Mouse (Mus musculus) kidney, embryonic 15.5 days (tissue): Measurements from ENCODE around the gene Gm20379. TPM values are rescaled to one million over a fixed set of nuclear protein-coding genes. Genes with fewer than 3 reads are reported as not detected.

Source experiments
- ATAC-seq: fragments of 200-750 bp; cut with Nextera tagmentation; replicated peaks from 2 replicates; pipeline ENCODE4 v1.8.0; 2017; ENCODE audit warnings: moderate TSS enrichment; ENCODE audit not compliant: low FRiP score
- H3K27ac ChIP-seq: fragments of 300-500 bp; sonication (generic); 2 replicates; pipeline ENCODE4 v1.5.1; 2015; ENCODE audit warnings: mild to moderate bottlenecking, inconsistent platforms
- H3K27me3 ChIP-seq: fragments of 300-500 bp; sonication (generic); 2 replicates; pipeline ENCODE4 v1.6.1; 2015; ENCODE audit warnings: inconsistent platforms
- H3K36me3 ChIP-seq: fragments of 300-500 bp; sonication (generic); 2 replicates; pipeline ENCODE4 v1.6.1; 2015; ENCODE audit warnings: inconsistent platforms
- H3K4me1 ChIP-seq: fragments of 300-500 bp; sonication (generic); 2 replicates; pipeline ENCODE4 v1.6.1; 2015; ENCODE audit warnings: inconsistent platforms
- H3K4me2 ChIP-seq: fragments of 300-500 bp; sonication (generic); 2 replicates; pipeline ENCODE4 v1.6.1; 2015; ENCODE audit warnings: moderate library complexity, mild to moderate bottlenecking, inconsistent platforms
- H3K4me3 ChIP-seq: fragments of 300-500 bp; sonication (generic); replicated peaks from 2 replicates; pipeline ENCODE4 v1.5.1; 2015; ENCODE audit warnings: mild to moderate bottlenecking, inconsistent platforms
- H3K9ac ChIP-seq: fragments of 300-500 bp; sonication (generic); 2 replicates; pipeline ENCODE4 v1.6.1; 2015; ENCODE audit warnings: mild to moderate bottlenecking, inconsistent platforms
- H3K9me3 ChIP-seq: fragments of 300-500 bp; sonication (generic); replicated peaks from 2 replicates; pipeline ENCODE4 v1.6.1; 2016; ENCODE audit warnings: inconsistent platforms
- WGBS: fragments of 180-500 bp; shearing (Covaris S2); methylation state at CpG from one replicate; pipeline ENCODE4 v1.1.7; 2015; ENCODE audit warnings: mixed read lengths; 5-methylcytosine and 5-hydroxymethylcytosine counted together
- polyA plus RNA-seq: library from polyadenylated mRNA; unstranded; fragments of >200 nt; fragmentation: Nextera tagmentation; extraction: Ambion mirVana; gene quantifications from 2 replicates; pipeline ENCODE4 v1.2.1, GENCODE M21; 2015

Gene Gm20379
- polyA plus RNA-seq, 1 experiment from 2014 or later = 1.4 TPM

DNA sequence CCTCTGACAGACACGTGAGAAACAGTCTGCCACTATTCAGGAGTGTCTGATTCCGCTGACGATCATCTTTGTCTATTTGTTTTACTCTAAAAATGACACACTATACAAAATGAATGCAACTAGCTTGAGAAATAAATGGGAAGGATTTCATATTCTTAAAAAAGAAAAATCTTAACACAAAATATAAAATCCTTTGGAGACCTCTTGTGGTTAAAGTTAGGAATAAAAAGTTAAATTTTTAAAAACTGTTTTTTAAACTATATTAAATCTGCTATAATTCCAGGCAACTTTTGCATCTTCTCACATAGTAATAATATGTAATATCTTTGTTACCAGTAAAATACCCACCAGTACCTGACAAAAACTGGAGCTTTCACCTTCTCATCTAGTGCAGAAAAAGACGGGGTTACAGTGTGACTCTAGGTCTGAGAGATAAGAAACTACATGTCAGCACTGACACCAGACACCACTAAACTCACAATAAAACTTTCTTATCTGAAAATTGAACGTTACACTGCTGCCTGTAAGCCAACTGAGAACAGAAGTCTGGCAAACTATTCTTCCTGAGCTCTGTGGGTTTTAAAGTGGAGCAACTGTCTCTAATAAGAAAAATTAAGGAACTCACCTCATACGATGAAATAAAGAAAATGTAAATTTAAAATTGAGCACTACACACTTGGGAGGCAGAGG lies 32.1 kb downstream of the Gm20379 start:
- ATAC-seq = no peak
- WGBS = 81% methylated on average over 6 of the region's 6 CpGs

DNA sequence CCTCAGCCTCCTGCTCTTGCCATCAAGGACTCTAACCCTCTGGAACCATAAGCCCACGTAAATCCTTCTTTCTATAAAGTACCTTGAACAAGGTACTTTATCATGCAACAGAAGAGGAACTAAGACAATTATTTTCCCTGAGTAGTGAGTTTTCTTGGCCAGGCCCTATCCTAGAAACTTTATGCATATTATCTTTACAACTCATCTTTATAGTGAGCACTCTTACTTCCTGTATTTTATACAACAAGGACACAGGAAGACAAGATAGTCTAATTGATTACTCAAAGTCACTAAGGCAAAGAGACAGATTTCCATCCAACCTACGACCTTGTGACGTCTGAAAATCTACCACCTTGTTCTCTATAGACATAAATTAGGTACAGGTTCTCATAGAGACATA lies 34.0 kb downstream of the Gm20379 start:
- peaks cover 53% of the 10 kb centered on the region for H3K36me3 ChIP-seq
- WGBS = 76% methylated on average over 3 of the region's 3 CpGs
- H3K27me3 ChIP-seq = no peaks in the 10 kb centered on the region
- H3K9ac ChIP-seq = no peak overlapping the region
- no peak overlapping the region for H3K4me3 ChIP-seq
- no peaks in the 10 kb centered on the region for H3K4me1 ChIP-seq
- no peak overlapping the region for H3K4me2 ChIP-seq
- no peak for ATAC-seq
- no peaks in the 10 kb centered on the region for H3K9me3 ChIP-seq
- no peak overlapping the region for H3K27ac ChIP-seq

More for the DNA sequence above, 32.1 kb downstream of the Gm20379 start:
- H3K9ac ChIP-seq = no peak overlapping the region
- no peaks in the 10 kb centered on the region for H3K9me3 ChIP-seq
- H3K36me3 ChIP-seq = peaks cover 37% of the 10 kb centered on the region
- H3K4me1 ChIP-seq = no peaks in the 10 kb centered on the region
- H3K27me3 ChIP-seq = no peaks in the 10 kb centered on the region
- no peak overlapping the region for H3K27ac ChIP-seq
- no peak overlapping the region for H3K4me2 ChIP-seq
- H3K4me3 ChIP-seq = no peak overlapping the region

DNA sequence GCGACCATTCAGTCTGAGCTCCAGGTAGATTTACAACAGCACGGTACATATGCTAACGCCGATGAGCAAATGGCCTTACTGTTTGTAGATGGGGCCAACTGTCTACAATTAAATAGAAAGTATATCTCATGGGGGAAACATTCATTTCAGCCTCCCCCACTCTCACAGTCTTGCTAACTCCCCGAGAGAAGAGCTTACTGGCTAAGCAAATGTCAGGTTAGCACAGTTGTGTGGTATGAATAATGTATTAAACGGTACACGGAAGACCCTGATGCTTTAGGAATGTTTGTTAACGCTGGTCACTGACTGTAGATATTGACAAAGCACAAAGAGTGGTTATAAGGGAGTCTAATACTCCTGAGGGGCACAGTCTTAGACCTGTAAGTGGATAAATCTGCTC lies 38.3 kb downstream of the Gm20379 start:
- no peak overlapping the region for H3K27ac ChIP-seq
- ATAC-seq = no peak
- H3K9me3 ChIP-seq = no peaks in the 10 kb centered on the region
- H3K9ac ChIP-seq = no peak overlapping the region
- peaks cover 85% of the 10 kb centered on the region for H3K36me3 ChIP-seq
- 95% methylated on average over 8 of the region's 8 CpGs for WGBS
- H3K4me2 ChIP-seq = no peak overlapping the region
- H3K4me3 ChIP-seq = no peak overlapping the region
- H3K27me3 ChIP-seq = no peaks in the 10 kb centered on the region
- no peaks in the 10 kb centered on the region for H3K4me1 ChIP-seq

DNA sequence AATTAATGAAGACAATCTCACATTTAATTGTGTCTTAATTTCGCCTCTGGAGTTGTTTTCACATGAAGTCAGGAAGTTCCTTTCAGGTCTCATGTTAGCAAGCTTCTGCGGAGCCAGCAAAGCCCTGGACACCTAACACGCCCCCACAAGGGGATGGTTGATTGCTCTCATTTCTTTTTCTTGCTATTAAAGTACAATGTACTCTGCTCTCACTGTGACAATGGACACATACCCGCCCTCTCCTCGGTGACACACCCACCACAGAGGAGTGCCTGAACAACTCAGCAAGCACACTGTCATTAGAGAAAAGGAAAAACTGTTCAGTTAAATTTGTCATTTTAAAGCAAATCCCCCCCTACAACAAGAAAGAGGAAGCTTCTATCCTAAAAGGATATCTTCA lies 40.6 kb downstream of the Gm20379 start:
- H3K27ac ChIP-seq = no peak overlapping the region
- no peaks in the 10 kb centered on the region for H3K27me3 ChIP-seq
- no peak; the same call in 1 of the 2 replicates for ATAC-seq
- no peak overlapping the region for H3K9ac ChIP-seq
- no peak overlapping the region for H3K4me3 ChIP-seq
- H3K4me1 ChIP-seq = no peaks in the 10 kb centered on the region
- WGBS = 58% methylated on average over 5 of the region's 5 CpGs
- H3K9me3 ChIP-seq = no peaks in the 10 kb centered on the region
- no peak overlapping the region for H3K4me2 ChIP-seq
- peaks cover 80% of the 10 kb centered on the region for H3K36me3 ChIP-seq

DNA sequence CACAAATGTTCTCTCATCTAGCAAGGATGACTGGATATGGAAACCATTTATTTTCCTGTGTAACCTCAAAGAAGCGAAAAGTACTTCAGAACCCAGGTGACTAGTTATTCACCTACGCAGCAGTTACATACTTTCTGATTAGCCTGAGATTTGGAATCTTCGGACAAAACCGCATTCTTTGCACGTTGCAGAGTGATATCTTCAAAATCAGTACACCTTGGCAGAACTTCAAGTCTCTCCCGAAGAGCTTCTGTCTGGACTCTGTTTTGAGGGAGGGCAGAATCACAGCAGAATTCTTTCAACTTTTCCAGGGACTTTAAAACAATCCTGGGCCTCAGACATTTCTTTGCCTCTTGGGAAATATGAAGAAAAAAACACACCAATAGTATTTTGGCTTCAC lies 45.3 kb downstream of the Gm20379 start:
- Histone ChIP-seq H3K27ac (no peak overlapping the region), H3K4me3 (no peak overlapping the region), H3K36me3 (peaks cover 38% of the 10 kb centered on the region), H3K9me3 (no peaks in the 10 kb centered on the region), H3K27me3 (no peaks in the 10 kb centered on the region), H3K9ac (no peak overlapping the region), H3K4me2 (no peak overlapping the region), H3K4me1 (peaks cover 17% of the 10 kb centered on the region)
- WGBS = 88% methylated on average over 6 of the region's 6 CpGs
- ATAC-seq = no peak

DNA sequence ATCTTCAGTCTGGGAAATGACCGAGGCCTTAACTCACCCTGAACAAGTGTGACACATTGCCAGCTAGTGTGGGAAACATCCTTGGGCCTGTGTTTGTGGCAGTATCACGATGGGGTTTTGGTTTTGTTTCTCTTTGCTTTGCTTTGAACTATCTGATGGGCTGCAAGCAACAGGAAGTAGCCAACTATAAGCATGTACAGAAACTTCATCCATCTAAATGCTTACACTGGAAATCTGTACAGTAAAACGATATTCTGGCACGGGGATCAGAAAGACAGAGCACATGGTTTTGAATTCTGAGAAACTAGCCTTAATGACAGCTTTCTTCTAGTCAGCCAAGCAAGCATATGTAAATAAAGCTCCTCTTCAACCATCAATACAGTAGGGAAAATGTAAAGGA lies 48.2 kb downstream of the Gm20379 start:
- ATAC-seq = peak; percentile 0; the same call in 1 of the 2 replicates
- H3K27ac ChIP-seq = peak overlapping the region; percentile 46
- H3K4me3 ChIP-seq = peak overlapping the region; percentile 73
- no peaks in the 10 kb centered on the region for H3K27me3 ChIP-seq
- H3K4me1 ChIP-seq = peaks cover 24% of the 10 kb centered on the region
- no peaks in the 10 kb centered on the region for H3K9me3 ChIP-seq
- peak overlapping the region; percentile 49 for H3K9ac ChIP-seq
- 10% methylated on average over 4 of the region's 4 CpGs for WGBS
- peaks cover 21% of the 10 kb centered on the region for H3K36me3 ChIP-seq
- H3K4me2 ChIP-seq = peak overlapping the region; percentile 97

DNA sequence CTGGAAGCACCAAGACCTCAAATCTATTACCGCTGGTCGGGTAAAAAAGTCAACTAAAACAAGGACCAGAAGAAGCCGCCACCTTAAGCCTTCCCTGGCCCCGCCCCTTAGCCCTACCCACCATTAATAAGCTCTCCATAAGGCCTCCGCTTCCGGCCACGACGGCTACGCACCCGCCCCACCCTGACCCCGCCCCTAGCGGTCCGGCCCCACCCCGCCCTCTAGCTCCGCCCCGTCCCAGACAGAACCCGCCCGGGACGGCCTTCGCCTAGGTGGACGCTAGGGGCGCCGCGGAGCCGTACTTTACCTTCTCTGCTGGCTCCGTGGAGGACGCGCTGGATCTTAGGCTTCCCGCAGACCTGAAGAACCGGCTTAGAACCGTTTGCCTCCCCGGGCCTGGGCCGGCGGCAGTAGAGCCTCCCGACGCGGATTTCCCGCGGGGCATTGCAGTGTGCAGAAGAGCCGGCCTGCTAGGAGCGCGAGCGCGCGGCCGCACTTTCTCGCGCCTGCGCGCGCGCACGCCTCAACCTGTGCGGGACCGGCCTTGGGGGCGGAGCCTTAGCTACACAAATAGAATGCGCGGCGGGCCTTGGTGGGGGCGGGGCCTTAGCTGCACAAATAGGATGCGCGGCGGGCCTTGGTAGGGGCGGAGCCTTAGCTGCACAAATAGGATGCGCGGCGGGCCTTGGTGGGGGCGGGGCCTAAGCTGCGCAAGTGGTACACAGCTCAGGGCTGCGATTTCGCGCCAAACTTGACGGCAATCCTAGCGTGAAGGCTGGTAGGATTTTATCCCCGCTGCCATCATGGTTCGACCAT lies 48.9 kb downstream of the Gm20379 start, which contains the start of the genes Dhfr and Msh3:
Gene Dhfr (plus strand): TSS at position 271 of the 816 bp plus-strand sequence.
Gene Msh3 (minus strand): TSS at position 548 of the 816 bp plus-strand sequence.
- H3K4me3 ChIP-seq = peak within 1 kb of the TSS; percentile 73
- no peaks in the 10 kb centered on the region for H3K27me3 ChIP-seq
- ATAC-seq = peak; percentile 97
- peak within 1 kb of the TSS; percentile 97 for H3K4me2 ChIP-seq
- peaks cover 24% of the 10 kb centered on the region for H3K36me3 ChIP-seq
- H3K9ac ChIP-seq = peak within 1 kb of the TSS; percentile 70
- 1% methylated on average over 76 of the region's 76 CpGs for WGBS
- H3K4me1 ChIP-seq = peaks cover 24% of the 10 kb centered on the region
- no peaks in the 10 kb centered on the region for H3K9me3 ChIP-seq
- H3K27ac ChIP-seq = peak within 1 kb of the TSS; percentile 96

DNA sequence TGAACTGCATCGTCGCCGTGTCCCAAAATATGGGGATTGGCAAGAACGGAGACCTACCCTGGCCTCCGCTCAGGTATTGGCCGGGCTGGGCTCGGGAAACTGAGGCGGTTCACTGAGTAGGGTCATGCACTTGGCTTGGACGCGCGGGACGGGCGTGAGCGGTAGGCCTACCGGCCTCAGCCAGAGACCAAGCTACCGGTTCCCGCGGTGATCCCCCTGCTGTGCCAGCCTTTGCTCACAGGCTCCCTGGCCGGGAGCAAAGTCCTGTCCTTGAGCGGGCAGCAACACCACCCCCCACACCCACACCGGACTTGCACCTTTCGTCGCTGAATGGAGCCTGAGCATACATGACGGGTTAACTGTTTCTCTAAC lies 49.5 kb downstream of the Gm20379 start:
- Histone ChIP-seq H3K4me1 (peaks cover 24% of the 10 kb centered on the region), H3K27ac (peak overlapping the region; percentile 96), H3K4me3 (peak overlapping the region; percentile 73), H3K9me3 (no peaks in the 10 kb centered on the region), H3K36me3 (peaks cover 30% of the 10 kb centered on the region), H3K9ac (peak overlapping the region; percentile 70), H3K4me2 (peak overlapping the region; percentile 97), H3K27me3 (no peaks in the 10 kb centered on the region)
- WGBS = under 1% methylated on average over 24 of the region's 24 CpGs
- ATAC-seq = peak; percentile 57

DNA sequence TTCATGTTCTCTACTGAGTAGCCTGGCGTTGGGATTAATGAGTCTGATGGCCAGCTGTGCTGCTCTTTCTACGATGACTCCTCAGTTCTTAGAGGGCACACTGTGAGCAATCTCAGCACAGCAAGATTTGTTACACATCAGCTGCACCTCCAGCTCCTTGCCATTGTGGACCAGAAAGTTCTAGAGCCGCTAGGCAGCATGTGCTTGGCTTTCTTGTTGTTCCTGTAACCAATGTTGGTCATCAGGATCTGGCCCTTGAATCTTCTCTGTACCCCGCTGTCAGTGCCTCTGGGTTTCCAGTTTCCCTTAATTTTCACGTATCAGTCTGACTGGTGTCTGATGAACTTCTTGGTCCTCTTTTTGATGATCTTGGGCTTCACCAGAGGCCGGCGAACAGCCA lies 50.6 kb downstream of the Gm20379 start:
- H3K27me3 ChIP-seq = no peaks in the 10 kb centered on the region
- ATAC-seq = no peak
- peak overlapping the region; percentile 73 for H3K4me3 ChIP-seq
- 0 out of 2 replicates have a peak overlapping the region, but pooled peaks have one; percentile 5 for H3K9ac ChIP-seq
- H3K9me3 ChIP-seq = no peaks in the 10 kb centered on the region
- no peak overlapping the region for H3K27ac ChIP-seq
- 80% methylated on average over 7 of the region's 7 CpGs for WGBS
- H3K4me1 ChIP-seq = peaks cover 24% of the 10 kb centered on the region
- peak overlapping the region; percentile 97 for H3K4me2 ChIP-seq
- peaks cover 32% of the 10 kb centered on the region for H3K36me3 ChIP-seq

Other genes with a start within 250 kb of the Gm20379 start
- 1.0 and 1.5 TPM in 2 replicates for gene Rasgrf2, start 174.3 kb upstream of the Gm20379 start, polyA plus RNA-seq
- 22.0 and 22.9 TPM in 2 replicates for gene Dhfr, start 48.7 kb downstream of the Gm20379 start, polyA plus RNA-seq
- gene Msh3, start 49.0 kb downstream of the Gm20379 start, polyA plus RNA-seq = 29.6 and 33.1 TPM in 2 replicates
- gene Ankrd34b, start 119.9 kb downstream of the Gm20379 start, polyA plus RNA-seq = 0.21 and 0.41 TPM in 2 replicates
- 0.14 TPM in 1 of 2 replicates, not detected in the other for gene Fam151b, start 178.0 kb downstream of the Gm20379 start, polyA plus RNA-seq
- 11.0 and 11.6 TPM in 2 replicates for gene Zfyve16, start 224.9 kb downstream of the Gm20379 start, polyA plus RNA-seq